Mouse (Mus musculus): ENCODE results near the gene Lrrc26. TPM values are rescaled to one million over a fixed set of nuclear protein-coding genes. Genes with fewer than 3 reads are reported as not detected.

Gene Lrrc26
- polyA plus RNA-seq, 1 experiment from 2014 or later: not detected

DNA sequence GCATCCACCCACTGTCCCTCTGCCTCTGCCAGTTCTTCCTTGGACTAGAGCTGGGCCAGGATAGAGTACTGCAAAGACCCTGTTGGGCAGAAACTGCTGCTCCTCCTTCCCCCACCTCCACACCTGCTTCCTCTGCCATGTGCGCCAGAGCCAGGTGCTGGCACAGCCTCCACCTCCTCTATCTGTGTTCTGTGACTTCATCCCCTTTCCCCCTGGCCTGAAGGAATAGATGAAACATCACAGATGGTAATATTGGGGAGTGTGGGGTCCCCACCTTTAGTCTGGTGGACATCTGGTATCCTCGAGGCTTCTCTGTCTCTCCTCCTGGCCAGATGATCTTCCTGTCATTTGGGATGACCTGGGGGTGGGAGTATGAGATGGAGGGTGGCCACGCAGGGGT lies 13.7 kb downstream of the Lrrc26 start:
- H3K27me3 ChIP-seq: peaks cover 64% of the 10 kb centered on the region
- no peaks in the 10 kb centered on the region for H3K9me3 ChIP-seq (replicated peaks)
- H3K4me3 ChIP-seq (replicated peaks): no peak overlapping the region
- WGBS (ENCODE audit: insufficient replicate concordance): 42% methylated on average over 3 of the region's 3 CpGs
- no peaks in the 10 kb centered on the region for H3K36me3 ChIP-seq
- H3K27ac ChIP-seq: no peak overlapping the region
- ATAC-seq (ENCODE audit: low read depth) (no peak), DNase-seq (no peak)
- peaks cover 12% of the 10 kb centered on the region for H3K4me1 ChIP-seq (replicated peaks)
- H3K9ac ChIP-seq: no peak overlapping the region
- H3K4me2 ChIP-seq: no peak overlapping the region

DNA sequence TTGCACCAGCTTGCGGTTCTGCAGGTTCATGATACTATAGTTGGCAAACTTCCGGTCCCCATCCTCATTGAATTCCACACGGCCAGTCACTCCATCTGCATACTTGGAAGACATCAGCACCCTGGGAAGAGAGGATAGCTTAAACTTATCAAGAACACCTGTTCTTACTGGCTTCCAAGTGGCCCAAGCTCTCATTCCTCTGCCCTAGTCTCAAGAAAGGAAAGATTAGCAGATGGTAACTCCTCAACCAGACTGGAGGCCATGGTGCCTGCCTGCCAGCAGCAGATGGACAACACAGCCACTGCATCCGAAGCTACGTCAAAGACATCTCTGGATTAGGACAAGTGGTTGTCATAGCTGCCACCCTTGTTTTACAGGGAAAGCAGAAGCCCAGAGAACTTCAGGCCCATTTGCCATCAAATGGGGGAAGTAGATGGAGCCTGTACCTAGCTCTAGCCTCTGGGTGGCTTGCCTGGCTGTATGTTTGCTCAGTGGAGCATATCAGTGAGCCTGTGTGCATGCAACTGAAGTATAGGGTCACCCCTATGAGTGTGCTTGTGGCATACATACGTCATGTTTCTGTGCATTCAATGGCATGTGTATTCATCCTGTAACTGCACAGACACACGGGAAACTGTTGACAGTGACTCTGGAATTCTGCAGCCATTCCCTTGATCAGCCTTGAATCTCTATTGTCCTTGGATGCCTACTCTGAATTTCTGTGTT lies 14.4 kb downstream of the Lrrc26 start:
- H3K4me2 ChIP-seq: peak overlapping the region; percentile 68
- no peak for ATAC-seq (ENCODE audit: low read depth)
- peaks cover 12% of the 10 kb centered on the region for H3K4me1 ChIP-seq (replicated peaks)
- H3K9ac ChIP-seq: no peak overlapping the region
- no peaks in the 10 kb centered on the region for H3K9me3 ChIP-seq (replicated peaks)
- 53% methylated on average over 7 of the region's 7 CpGs for WGBS (ENCODE audit: insufficient replicate concordance)
- peaks cover 68% of the 10 kb centered on the region for H3K27me3 ChIP-seq
- no peak for DNase-seq
- H3K36me3 ChIP-seq: no peaks in the 10 kb centered on the region
- H3K27ac ChIP-seq: no peak overlapping the region
- no peak overlapping the region for H3K4me3 ChIP-seq (replicated peaks)

GRCm38 (mm10) chr2:25304657-25305541 lies 15.2 kb downstream of the Lrrc26 start:
- Histone ChIP-seq H3K9me3 (replicated peaks) (no peaks in the 10 kb centered on the region), H3K36me3 (no peaks in the 10 kb centered on the region), H3K27me3 (peaks cover 77% of the 10 kb centered on the region), H3K9ac (no peak overlapping the region; the same call in 1 of the 2 replicates), H3K4me1 (replicated peaks) (peaks cover 12% of the 10 kb centered on the region), H3K27ac (no peak overlapping the region), H3K4me3 (replicated peaks) (peak overlapping the region; percentile 48), H3K4me2 (peak overlapping the region; percentile 68)
- WGBS (ENCODE audit: insufficient replicate concordance): 2% methylated on average over 44 of the region's 45 CpGs
- peak; percentile 29; the same call in 1 of the 2 replicates for ATAC-seq (ENCODE audit: low read depth)
- no peak for DNase-seq

DNA sequence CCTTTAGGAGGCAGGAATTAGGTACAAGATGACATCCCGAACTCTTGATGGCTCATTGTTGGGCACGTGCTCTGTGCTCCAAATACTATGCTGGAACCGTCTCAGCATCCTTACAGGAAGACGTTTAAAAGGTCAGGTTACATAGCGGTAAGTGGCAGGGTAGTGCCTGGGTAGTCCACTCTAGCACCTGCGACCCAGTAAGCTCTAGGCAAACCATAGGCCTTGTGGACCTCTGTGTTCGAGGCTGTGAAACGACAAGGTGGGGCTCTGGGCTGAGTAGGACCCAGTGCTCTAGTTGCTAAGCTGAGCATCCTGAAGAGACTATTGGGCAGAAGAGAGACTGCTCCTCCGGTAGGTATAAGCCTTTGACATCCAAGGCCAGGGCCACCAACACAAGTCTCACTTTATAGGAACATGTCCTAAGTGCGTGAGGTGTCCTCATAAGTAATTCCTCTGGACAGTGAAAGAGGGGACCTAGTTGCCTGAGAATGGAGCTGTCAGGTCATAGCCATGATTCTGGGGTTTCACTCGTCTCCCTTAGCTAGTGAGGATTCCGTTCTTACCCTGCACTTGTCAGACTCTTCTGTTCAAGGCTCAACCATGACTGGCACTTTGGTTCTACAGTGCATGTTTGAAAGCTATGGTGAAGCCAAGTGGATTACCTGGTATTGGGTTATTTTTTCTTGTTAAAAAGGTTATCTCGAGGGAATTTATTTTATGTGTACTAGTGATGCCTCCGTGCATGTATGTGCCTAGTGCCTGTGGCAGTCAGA lies 16.1 kb downstream of the Lrrc26 start:
- ATAC-seq (ENCODE audit: low read depth) (no peak), DNase-seq (no peak)
- Histone ChIP-seq H3K4me2 (peak overlapping the region; percentile 68), H3K9ac (no peak overlapping the region), H3K27me3 (peaks cover 85% of the 10 kb centered on the region), H3K27ac (no peak overlapping the region), H3K4me3 (replicated peaks) (peak overlapping the region; percentile 48; the same call in 1 of the 2 replicates), H3K36me3 (no peaks in the 10 kb centered on the region), H3K4me1 (replicated peaks) (peaks cover 12% of the 10 kb centered on the region), H3K9me3 (replicated peaks) (no peaks in the 10 kb centered on the region)
- WGBS (ENCODE audit: insufficient replicate concordance): 43% methylated on average over 14 of the region's 14 CpGs

DNA sequence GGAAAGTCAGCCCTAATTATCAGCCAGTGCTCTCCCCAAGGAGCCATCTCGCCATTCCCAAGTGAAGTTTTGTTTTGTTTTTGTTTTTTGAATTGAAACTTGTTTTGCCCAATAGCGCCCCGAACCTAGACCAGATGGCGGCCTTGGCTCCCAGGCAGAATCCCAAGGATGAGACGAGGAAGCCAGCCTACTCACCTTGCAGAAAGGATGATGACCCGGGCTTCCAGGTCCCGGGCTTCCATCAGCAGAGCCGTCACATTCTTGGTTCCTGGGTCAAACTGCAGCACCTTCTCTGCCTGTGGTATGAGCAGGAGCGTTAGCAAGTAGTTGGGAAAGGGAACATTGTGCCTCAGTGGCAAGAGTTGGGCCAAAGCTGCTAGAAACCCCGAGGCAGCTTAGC lies 20.5 kb downstream of the Lrrc26 start:
- no peak overlapping the region for H3K9ac ChIP-seq
- no peak for ATAC-seq (ENCODE audit: low read depth)
- H3K27me3 ChIP-seq: peaks cover 99% of the 10 kb centered on the region
- H3K9me3 ChIP-seq (replicated peaks): no peaks in the 10 kb centered on the region
- H3K36me3 ChIP-seq: no peaks in the 10 kb centered on the region
- H3K4me3 ChIP-seq (replicated peaks): no peak overlapping the region
- no peak overlapping the region for H3K27ac ChIP-seq
- H3K4me2 ChIP-seq: no peak overlapping the region
- DNase-seq: no peak
- WGBS (ENCODE audit: insufficient replicate concordance): 41% methylated on average over 10 of the region's 10 CpGs
- peaks cover 3% of the 10 kb centered on the region for H3K4me1 ChIP-seq (replicated peaks)

DNA sequence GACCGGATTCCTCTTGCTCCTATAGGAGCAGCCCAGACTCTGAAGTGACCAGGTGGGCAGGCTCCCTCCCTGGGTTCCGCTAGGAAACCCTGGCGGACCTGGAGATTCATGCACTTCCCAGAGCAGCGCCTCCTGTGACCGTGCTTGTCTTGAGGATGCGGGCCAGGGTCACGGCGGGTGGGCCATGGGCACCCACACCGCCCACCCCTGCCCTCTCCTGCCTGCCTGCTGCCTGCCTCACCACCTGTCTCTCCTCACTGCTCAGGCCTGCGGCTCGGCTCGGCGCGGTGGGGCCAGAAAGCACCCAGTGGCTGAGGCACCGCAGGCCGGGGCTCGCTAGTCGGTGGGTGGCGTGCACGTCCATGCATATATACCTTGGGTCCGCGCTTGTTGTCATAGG lies 21.3 kb downstream of the Lrrc26 start:
- 2% methylated on average over 22 of the region's 22 CpGs for WGBS (ENCODE audit: insufficient replicate concordance)
- no peaks in the 10 kb centered on the region for H3K9me3 ChIP-seq (replicated peaks)
- H3K4me1 ChIP-seq (replicated peaks): no peaks in the 10 kb centered on the region
- H3K4me3 ChIP-seq (replicated peaks): no peak overlapping the region
- H3K27ac ChIP-seq: no peak overlapping the region
- no peak overlapping the region for H3K4me2 ChIP-seq
- ATAC-seq (ENCODE audit: low read depth): no peak
- H3K9ac ChIP-seq: no peak overlapping the region
- H3K27me3 ChIP-seq: peaks cover 97% of the 10 kb centered on the region
- DNase-seq: no peak
- no peaks in the 10 kb centered on the region for H3K36me3 ChIP-seq

DNA sequence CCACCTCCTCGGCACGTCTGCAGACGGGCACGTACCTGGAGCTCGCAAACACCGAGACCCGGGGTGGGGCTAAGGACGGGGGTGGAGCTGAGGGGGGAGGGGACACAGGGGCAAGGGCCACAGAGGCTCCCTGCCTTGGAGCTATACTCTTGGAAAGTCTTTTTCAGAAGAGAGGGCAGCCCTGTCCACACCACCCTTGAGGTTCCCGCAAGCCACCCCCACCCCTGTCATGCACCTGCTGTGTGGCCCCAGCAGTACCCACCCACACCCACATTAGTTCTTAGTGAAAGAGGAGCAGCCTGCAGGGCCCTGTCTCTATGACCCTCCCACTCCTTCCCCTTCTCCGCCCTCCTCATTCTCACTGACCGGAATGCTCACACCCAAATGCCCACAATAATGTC lies 21.8 kb downstream of the Lrrc26 start:
- Histone ChIP-seq H3K27me3 (peaks cover 97% of the 10 kb centered on the region), H3K4me2 (no peak overlapping the region), H3K9me3 (replicated peaks) (no peaks in the 10 kb centered on the region), H3K27ac (no peak overlapping the region), H3K4me3 (replicated peaks) (no peak overlapping the region), H3K9ac (no peak overlapping the region), H3K4me1 (replicated peaks) (no peaks in the 10 kb centered on the region), H3K36me3 (no peaks in the 10 kb centered on the region)
- ATAC-seq (ENCODE audit: low read depth) (no peak), DNase-seq (no peak)
- WGBS (ENCODE audit: insufficient replicate concordance): 3% methylated on average over 11 of the region's 11 CpGs

DNA sequence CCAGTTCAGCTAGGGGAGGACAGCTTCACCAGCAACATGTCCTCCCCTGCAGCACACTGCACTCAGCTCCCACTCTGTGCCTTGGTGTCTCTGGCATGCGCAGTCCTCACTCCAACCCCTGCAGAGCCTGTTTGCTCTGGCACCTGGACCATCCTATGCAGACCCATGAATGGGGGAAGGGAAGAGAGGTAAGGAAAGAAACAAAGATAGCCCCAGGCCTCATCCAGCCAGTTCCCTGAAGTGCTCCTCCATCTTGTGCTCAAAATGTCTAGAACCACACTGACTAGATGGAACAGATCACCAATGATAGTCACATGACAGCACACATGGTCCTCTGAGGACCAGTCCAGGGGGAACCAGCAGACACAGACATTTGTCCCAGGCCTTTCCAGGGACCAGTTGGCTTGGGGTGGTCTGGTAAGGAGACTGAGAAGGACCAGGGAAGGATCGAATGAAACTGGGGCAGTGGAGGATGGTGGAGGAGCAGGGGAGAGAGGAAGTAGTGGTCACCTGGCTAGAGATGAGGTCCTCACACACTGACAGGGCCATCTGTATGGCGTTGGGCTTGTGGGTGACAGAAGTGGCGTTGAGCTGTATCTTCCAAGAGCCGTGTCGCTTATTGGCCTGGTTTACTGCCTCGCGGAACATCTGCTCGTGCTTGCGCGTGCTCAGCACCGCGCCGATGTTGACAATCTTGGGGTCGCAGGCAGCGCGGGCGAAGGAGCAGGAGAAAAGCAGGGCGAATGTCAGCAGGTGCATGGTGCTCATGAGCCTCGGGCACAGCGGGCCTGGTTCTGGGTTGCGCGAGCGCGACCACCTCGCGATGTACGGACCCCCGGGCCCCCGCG lies 28.6 kb downstream of the Lrrc26 start:
- H3K9ac ChIP-seq: no peak overlapping the region
- H3K27me3 ChIP-seq: peaks cover 81% of the 10 kb centered on the region
- ATAC-seq (ENCODE audit: low read depth): no peak
- no peaks in the 10 kb centered on the region for H3K9me3 ChIP-seq (replicated peaks)
- peak overlapping the region; percentile 39; the same call in 1 of the 2 replicates for H3K4me3 ChIP-seq (replicated peaks)
- peak overlapping the region; percentile 52 for H3K4me2 ChIP-seq
- WGBS (ENCODE audit: insufficient replicate concordance): 7% methylated on average over 31 of the region's 31 CpGs
- peaks cover 9% of the 10 kb centered on the region for H3K4me1 ChIP-seq (replicated peaks)
- no peak for DNase-seq
- no peaks in the 10 kb centered on the region for H3K36me3 ChIP-seq
- no peak overlapping the region for H3K27ac ChIP-seq

- WGBS (ENCODE audit: insufficient replicate concordance): 9% methylated on average over 58 of the region's 58 CpGs
- Histone ChIP-seq H3K9ac (no peak within 1 kb of the TSS), H3K4me1 (replicated peaks) (peaks cover 9% of the 10 kb centered on the region), H3K27me3 (peaks cover 72% of the 10 kb centered on the region), H3K36me3 (no peaks in the 10 kb centered on the region), H3K4me3 (replicated peaks) (peak within 1 kb of the TSS; percentile 39), H3K9me3 (replicated peaks) (no peaks in the 10 kb centered on the region), H3K4me2 (peak within 1 kb of the TSS; percentile 52), H3K27ac (no peak within 1 kb of the TSS)
- ATAC-seq (ENCODE audit: low read depth) (peak; percentile 36; the same call in 1 of the 2 replicates), DNase-seq (peak; percentile 46)
These were observed 29.5 kb downstream of the Lrrc26 start, which contains the start of gene Grin1 for GRCm38 (mm10) chr2:25318971-25319773. Gene Grin1, minus strand, starts transcription at chr2:25319187.

GRCm38 (mm10) chr2:25320084-25320483 lies 30.4 kb downstream of the Lrrc26 start:
- Histone ChIP-seq H3K9me3 (replicated peaks) (no peaks in the 10 kb centered on the region), H3K4me1 (replicated peaks) (peaks cover 9% of the 10 kb centered on the region), H3K9ac (no peak overlapping the region), H3K27me3 (peaks cover 68% of the 10 kb centered on the region), H3K4me3 (replicated peaks) (no peak overlapping the region), H3K36me3 (no peaks in the 10 kb centered on the region), H3K27ac (no peak overlapping the region), H3K4me2 (no peak overlapping the region)
- DNase-seq (no peak), ATAC-seq (ENCODE audit: low read depth) (no peak)
- WGBS (ENCODE audit: insufficient replicate concordance): 18% methylated on average over 2 of the region's 2 CpGs
